Mouse (Mus musculus): ENCODE data around the gene Zcchc14. TPM values are rescaled to one million over a fixed set of nuclear protein-coding genes. Genes with fewer than 3 reads are reported as not detected.

Gene Zcchc14
- total and polyA plus RNA-seq, 3 experiments, result not detected

GRCm38 (mm10) chr8:121593983-121594382 lies 58.7 kb downstream of the Zcchc14 start:
- H3K79me2 ChIP-seq (replicated peaks; ENCODE audit: control insufficient read depth, extremely low read depth, insufficient read depth, poor library complexity, severe bottlenecking), result peaks cover 25% of the 10 kb centered on the region
- H3K9me3 ChIP-seq (replicated peaks; ENCODE audit: low read length), result no peaks in the 10 kb centered on the region
- DNase-seq (ENCODE audit: extremely low read depth), result no peak
- TF ChIP-seq POLR2A (IDR thresholded peaks at IDR 0.05; ENCODE audit: low read depth, low read length) (no peak), E2F4 (IDR thresholded peaks at IDR 0.05; ENCODE audit: insufficient replicate concordance, low read depth, low read length) (no peak), ZKSCAN1 (IDR thresholded peaks at IDR 0.05; ENCODE audit: borderline replicate concordance, low read depth, low read length) (no peak), TCF12 (IDR thresholded peaks at IDR 0.05; ENCODE audit: low read depth, low read length) (no peak), JUN (IDR thresholded peaks at IDR 0.05; ENCODE audit: insufficient read depth, low read depth, low read length) (no peak), TBP (conservative IDR thresholded peaks at IDR 0.05; ENCODE audit: low read depth, low read length) (no peak), KAT2A (IDR thresholded peaks at IDR 0.05; ENCODE audit: insufficient replicate concordance, low read length) (no peak), PAX5 (IDR thresholded peaks at IDR 0.05; ENCODE audit: low read length) (no peak), GABPA (IDR thresholded peaks at IDR 0.05; ENCODE audit: insufficient replicate concordance, low read depth, low read length) (no peak), RAD21 (IDR thresholded peaks at IDR 0.05; ENCODE audit: low read depth, low read length) (no peak), MAX (IDR thresholded peaks at IDR 0.05; ENCODE audit: low read length) (no peak), MYC (IDR thresholded peaks at IDR 0.05; ENCODE audit: low read depth, low read length) (no peak)
- H3K4me1 ChIP-seq (ENCODE audit: control insufficient read depth in 1 of 2, insufficient read depth in 2 of 2), result peaks cover 8 to 25% of the 10 kb centered on the region in 2 experiments; a peak in 3 of 4 replicates
- dilution Hi-C loops (cut with MboI; ENCODE audit: extremely low pct_ligation_motif_present, extremely low pct_unique_long_range_greater_than_20kb, low sequenced_read_pairs), result no loop called here
- no peak overlapping the region for H3K4me3 ChIP-seq (replicated peaks in 1 of 3; ENCODE audit: low read depth in 2 of 3, low read length in 2 of 3, poor library complexity in 1 of 3)
- no peak overlapping the region for H3K4me2 ChIP-seq (ENCODE audit: insufficient read depth, low read depth, poor library complexity, severe bottlenecking)
- H3K27ac ChIP-seq (ENCODE audit: insufficient read depth, low read depth), result no peak overlapping the region
- no peaks in the 10 kb centered on the region for H3K27me3 ChIP-seq (replicated peaks)
- peaks cover 46 to 63% of the 10 kb centered on the region in 2 experiments for H3K36me3 ChIP-seq (replicated peaks in 1 of 2; ENCODE audit: control insufficient read depth in 1 of 2, insufficient read depth in 1 of 2, low read length in 1 of 2)
- in situ Hi-C loops (cut with MboI; ENCODE audit: low pct_ligation_motif_present, low pct_unique_long_range_greater_than_20kb, low sequenced_read_pairs), result loop anchor here (5.0 to 25.0 kb wide), 2 partner anchors 37 to 843 kb away; partner anchors contain the start of genes Cyba and Mvd
- H3K9ac ChIP-seq (ENCODE audit: insufficient read depth, low read depth), result no peak overlapping the region

GRCm38 (mm10) chr8:121593293-121593692 lies 59.4 kb downstream of the Zcchc14 start:
- in situ Hi-C loops (cut with MboI; ENCODE audit: low pct_ligation_motif_present, low pct_unique_long_range_greater_than_20kb, low sequenced_read_pairs) (loop anchor here (5.0 to 25.0 kb wide), 2 partner anchors 36 to 844 kb away; partner anchors contain the start of genes Cyba and Mvd), dilution Hi-C loops (cut with MboI; ENCODE audit: extremely low pct_ligation_motif_present, extremely low pct_unique_long_range_greater_than_20kb, low sequenced_read_pairs) (no loop called here)
- peaks cover 8 to 26% of the 10 kb centered on the region in 2 experiments; a peak in 3 of 4 replicates for H3K4me1 ChIP-seq (ENCODE audit: control insufficient read depth in 1 of 2, insufficient read depth in 2 of 2)
- peaks cover 46 to 62% of the 10 kb centered on the region in 2 experiments for H3K36me3 ChIP-seq (replicated peaks in 1 of 2; ENCODE audit: control insufficient read depth in 1 of 2, insufficient read depth in 1 of 2, low read length in 1 of 2)
- H3K79me2 ChIP-seq (replicated peaks; ENCODE audit: control insufficient read depth, extremely low read depth, insufficient read depth, poor library complexity, severe bottlenecking), result peaks cover 25% of the 10 kb centered on the region
- H3K27me3 ChIP-seq (replicated peaks), result no peaks in the 10 kb centered on the region
- no peak overlapping the region for H3K4me2 ChIP-seq (ENCODE audit: insufficient read depth, low read depth, poor library complexity, severe bottlenecking)
- no peak overlapping the region for H3K27ac ChIP-seq (ENCODE audit: insufficient read depth, low read depth)
- no peak overlapping the region for H3K4me3 ChIP-seq (replicated peaks in 1 of 3; ENCODE audit: low read depth in 2 of 3, low read length in 2 of 3, poor library complexity in 1 of 3)
- no peaks in the 10 kb centered on the region for H3K9me3 ChIP-seq (replicated peaks; ENCODE audit: low read length)
- H3K9ac ChIP-seq (ENCODE audit: insufficient read depth, low read depth), result no peak overlapping the region
- TF ChIP-seq ZNF384 (IDR thresholded peaks at IDR 0.05; ENCODE audit: low read depth, low read length) (no peak), RCOR1 (conservative IDR thresholded peaks at IDR 0.05; ENCODE audit: low read depth, low read length) (no peak), CTCF (conservative IDR thresholded peaks at IDR 0.05 in 1 of 2, IDR thresholded peaks at IDR 0.05 in 1 of 2; ENCODE audit: low read depth in 2 of 2, low read length in 2 of 2) (no peak), NRF1 (IDR thresholded peaks at IDR 0.05; ENCODE audit: low read depth, low read length) (no peak), HCFC1 (IDR thresholded peaks at IDR 0.05; ENCODE audit: low read depth, low read length) (no peak), TCF12 (IDR thresholded peaks at IDR 0.05; ENCODE audit: low read depth, low read length) (no peak), MAX (IDR thresholded peaks at IDR 0.05; ENCODE audit: low read length) (no peak), MAFK (IDR thresholded peaks at IDR 0.05; ENCODE audit: insufficient replicate concordance, low read length) (no peak), JUN (IDR thresholded peaks at IDR 0.05; ENCODE audit: insufficient read depth, low read depth, low read length) (no peak)
- no peak for DNase-seq (ENCODE audit: extremely low read depth)

All from CH12.LX (cell line).